Mouse (Mus musculus) E14TG2a.4 (cell line): ENCODE measurements around the gene Asf1b.

ENCODE experiments used
- CTCF ChIP-seq: conservative IDR thresholded peaks from 2 replicates; pipeline ENCODE4 v1.5.1; 2014; ENCODE audit warnings: low read length
- POU5F1 ChIP-seq: IDR thresholded peaks from 2 replicates; pipeline ENCODE4 v1.6.1; 2014; ENCODE audit warnings: low read length, borderline replicate concordance

DNA sequence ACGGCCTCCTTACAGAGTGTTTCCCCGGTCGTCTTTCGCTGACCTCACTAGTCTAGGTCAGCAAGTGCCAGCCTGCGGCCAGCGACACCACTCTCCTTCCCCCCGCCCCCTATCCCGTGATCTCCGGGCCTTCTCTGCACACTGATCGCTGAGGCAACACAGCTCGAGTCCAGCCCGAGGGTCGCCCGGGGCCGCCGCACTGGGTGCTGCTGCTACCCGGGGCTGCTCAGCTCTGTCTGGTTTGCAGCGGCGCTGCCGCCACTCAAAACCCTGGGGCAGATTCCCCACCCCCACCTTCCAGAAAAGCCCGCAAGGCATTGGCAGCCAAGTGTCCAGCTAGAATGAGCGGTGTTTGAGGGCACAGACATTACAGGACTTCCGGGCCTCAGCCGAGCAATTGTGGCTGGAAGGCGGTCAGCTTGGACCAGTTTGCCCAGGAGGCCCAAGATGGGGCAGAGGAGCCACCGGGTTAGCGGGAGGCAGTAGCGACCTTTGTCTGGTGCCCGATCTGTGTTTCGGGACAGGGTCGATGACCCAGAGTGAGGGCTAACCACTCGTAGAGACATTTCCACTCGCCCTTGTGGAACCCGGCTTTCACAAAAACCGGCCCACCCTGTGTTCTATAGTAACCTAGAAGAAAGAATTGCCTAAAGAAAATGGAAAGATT, 57.3 kb downstream of the Asf1b start:
- TF ChIP-seq CTCF = no peak
- TF ChIP-seq POU5F1 = no peak
